Mouse (Mus musculus) limb, embryonic 11.5 days (tissue): ENCODE measurements around the gene Ror2. TPM values are rescaled to one million over a fixed set of nuclear protein-coding genes. Genes with fewer than 3 reads are reported as not detected.

Source experiments
- ATAC-seq: fragments of 200-750 bp; cut with Nextera tagmentation; 2 replicates; pipeline ENCODE4 v1.8.0; 2017; ENCODE audit warnings: low read depth; ENCODE audit not compliant: insufficient number of reproducible peaks, low FRiP score, low TSS enrichment
- DNase-seq: peaks from one replicate; pipeline ENCODE4 v3.0.0-alpha.2; 2015; ENCODE audit warnings: low spot score
- H3K27ac ChIP-seq: fragments of 300-500 bp; sonication (generic); replicated peaks from 2 replicates; pipeline ENCODE4 v1.5.1; 2014; ENCODE audit warnings: low read depth, mild to moderate bottlenecking, low read length
- H3K27me3 ChIP-seq: fragments of 300-500 bp; sonication (generic); 2 replicates; pipeline ENCODE4 v1.6.1; 2014; ENCODE audit warnings: mild to moderate bottlenecking, low read length, mixed read lengths; ENCODE audit not compliant: control insufficient read depth, insufficient read depth
- H3K36me3 ChIP-seq: fragments of 300-500 bp; sonication (generic); 2 replicates; pipeline ENCODE4 v1.6.1; 2014; ENCODE audit warnings: mild to moderate bottlenecking, low read length, moderate library complexity, mixed read lengths; ENCODE audit not compliant: control insufficient read depth, insufficient read depth
- H3K4me1 ChIP-seq: fragments of 300-500 bp; sonication (generic); 2 replicates; pipeline ENCODE4 v1.6.1; 2014; ENCODE audit warnings: low read length, mixed read lengths; ENCODE audit not compliant: control insufficient read depth, insufficient read depth
- H3K4me2 ChIP-seq: fragments of 300-500 bp; sonication (generic); 2 replicates; pipeline ENCODE4 v1.6.1; 2014; ENCODE audit warnings: low read depth, mild to moderate bottlenecking, moderate library complexity; ENCODE audit not compliant: severe bottlenecking
- H3K4me3 ChIP-seq: fragments of 300-500 bp; sonication (generic); 2 replicates; pipeline ENCODE4 v1.5.1; 2014; ENCODE audit warnings: low read depth, low read length
- H3K9ac ChIP-seq: fragments of 300-500 bp; sonication (generic); 2 replicates; pipeline ENCODE4 v1.6.1; 2014; ENCODE audit warnings: mild to moderate bottlenecking, low read length
- H3K9me3 ChIP-seq: fragments of 300-500 bp; sonication (generic); 2 replicates; pipeline ENCODE4 v1.6.1; 2016; ENCODE audit warnings: low read length; ENCODE audit not compliant: control insufficient read depth
- WGBS: fragments of 180-500 bp; shearing (Covaris S2); extraction: QIAGEN DNeasy Blood & Tissue Kit; methylation state at CpG from one replicate; pipeline ENCODE4 v1.1.7; 2014; 5-methylcytosine and 5-hydroxymethylcytosine counted together
- polyA plus RNA-seq: library from polyadenylated mRNA; unstranded; fragments of >200 nt; fragmentation: Nextera tagmentation; extraction: Ambion mirVana; gene quantifications from 2 replicates; pipeline ENCODE4 v1.2.1, GENCODE M21; 2014

Gene Ror2
- polyA plus RNA-seq, 1 experiment from 2014 or later: 17.8 TPM

GRCm38 (mm10) chr13:53191657-53192056 lies 94.3 kb downstream of the Ror2 start:
- Histone ChIP-seq H3K4me1 (peaks cover 72% of the 10 kb centered on the region), H3K4me3 (no peak overlapping the region), H3K9me3 (no peaks in the 10 kb centered on the region), H3K36me3 (no peaks in the 10 kb centered on the region), H3K27ac (peak overlapping the region; percentile 32; the same call in 1 of the 2 replicates), H3K9ac (no peak overlapping the region), H3K4me2 (no peak overlapping the region), H3K27me3 (no peaks in the 10 kb centered on the region)
- ATAC-seq: no peak
- 55% methylated on average over 7 of the region's 7 CpGs for WGBS
- DNase-seq: no peak

DNA sequence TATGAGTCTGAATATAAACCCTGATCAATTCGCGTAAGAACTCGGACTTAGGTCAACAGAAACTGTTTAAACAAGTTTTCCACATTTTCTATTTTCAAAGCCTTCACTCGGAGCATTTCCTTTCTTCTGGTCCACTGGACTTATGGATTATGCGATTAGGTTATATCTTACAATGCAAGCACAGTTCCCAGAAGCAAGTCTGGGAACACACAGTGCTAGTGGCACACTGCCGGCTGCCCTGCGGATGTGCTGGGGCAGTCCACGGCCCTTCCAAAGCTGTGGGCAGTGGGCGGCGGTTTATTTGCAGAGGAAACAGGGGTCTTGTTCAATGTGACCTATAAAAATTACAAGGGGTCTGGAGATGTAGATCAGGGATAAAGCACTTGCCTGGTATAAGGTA lies 97.0 kb downstream of the Ror2 start:
- no peak for DNase-seq
- 48% methylated on average over 10 of the region's 10 CpGs for WGBS
- peaks cover 54% of the 10 kb centered on the region for H3K4me1 ChIP-seq

GRCm38 (mm10) chr13:53184858-53185257 lies 101.1 kb downstream of the Ror2 start:
- Histone ChIP-seq H3K27me3 (no peaks in the 10 kb centered on the region), H3K4me3 (no peak overlapping the region), H3K27ac (no peak overlapping the region), H3K9ac (no peak overlapping the region), H3K4me2 (no peak overlapping the region), H3K36me3 (no peaks in the 10 kb centered on the region), H3K9me3 (no peaks in the 10 kb centered on the region), H3K4me1 (peaks cover 59% of the 10 kb centered on the region)
- no peak for ATAC-seq
- 92% methylated on average over 1 of the region's 1 CpGs for whole genome bisulfite sequencing
- no peak for DNase-seq

More for the DNA sequence above, 97.0 kb downstream of the Ror2 start:
- Histone ChIP-seq H3K4me3 (no peak overlapping the region), H3K9ac (no peak overlapping the region), H3K36me3 (no peaks in the 10 kb centered on the region), H3K4me2 (no peak overlapping the region), H3K27ac (peak overlapping the region; percentile 22; the same call in 1 of the 2 replicates), H3K27me3 (no peaks in the 10 kb centered on the region), H3K9me3 (no peaks in the 10 kb centered on the region)
- no peak for ATAC-seq

DNA sequence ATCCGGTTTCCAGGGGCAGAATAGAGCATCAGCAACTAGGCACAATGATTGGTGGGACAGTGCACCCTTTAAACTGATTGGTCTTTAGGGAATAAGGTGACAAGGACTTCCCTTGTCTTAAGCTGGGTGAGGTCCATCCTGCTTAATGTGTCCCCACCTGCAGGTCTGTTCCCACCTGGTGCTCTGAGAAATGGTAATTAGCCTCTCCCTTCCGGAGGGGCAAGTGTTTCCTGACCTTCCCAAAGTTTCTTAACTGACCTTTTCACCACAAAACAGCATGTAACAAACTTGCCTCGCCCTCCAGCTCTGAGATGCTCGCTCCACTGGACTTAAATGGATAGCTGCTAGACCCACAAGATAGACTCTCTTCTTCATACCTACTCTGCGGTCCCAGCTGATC lies 101.8 kb downstream of the Ror2 start:
- Histone ChIP-seq H3K4me2 (no peak overlapping the region), H3K4me1 (peaks cover 61% of the 10 kb centered on the region), H3K9ac (no peak overlapping the region), H3K4me3 (no peak overlapping the region), H3K9me3 (no peaks in the 10 kb centered on the region), H3K27ac (peak overlapping the region; percentile 91), H3K27me3 (no peaks in the 10 kb centered on the region), H3K36me3 (no peaks in the 10 kb centered on the region)
- 28% methylated on average over 5 of the region's 5 CpGs for WGBS
- ATAC-seq: no peak
- DNase-seq: no peak

DNA sequence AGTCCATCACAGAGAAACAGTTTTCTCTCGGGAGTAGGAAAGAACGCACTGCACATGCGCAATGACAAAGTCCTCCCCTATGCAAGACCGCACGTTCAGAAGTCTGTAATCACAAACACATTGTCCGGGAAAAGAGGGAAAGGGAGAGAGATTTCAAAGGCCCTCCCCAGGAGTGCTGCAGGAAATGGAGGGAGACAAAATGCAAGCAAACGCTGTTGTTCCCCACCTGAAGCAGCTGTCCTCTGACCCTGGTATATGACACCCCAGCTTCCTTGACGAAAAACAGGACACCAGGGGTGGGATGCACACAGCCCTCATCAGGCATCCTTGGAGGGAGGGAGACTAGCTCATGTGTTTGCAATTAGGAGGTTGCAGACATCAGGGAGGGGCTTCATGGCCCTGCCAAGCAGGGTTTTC lies 102.8 kb downstream of the Ror2 start:
- peaks cover 63% of the 10 kb centered on the region for H3K4me1 ChIP-seq
- peak overlapping the region; percentile 91 for H3K27ac ChIP-seq
- no peaks in the 10 kb centered on the region for H3K9me3 ChIP-seq
- H3K36me3 ChIP-seq: no peaks in the 10 kb centered on the region
- no peak overlapping the region for H3K4me3 ChIP-seq
- H3K9ac ChIP-seq: peak overlapping the region; percentile 34; the same call in 1 of the 2 replicates
- peak; percentile 75 for ATAC-seq
- DNase-seq: peak; percentile 85
- WGBS: 2% methylated on average over 8 of the region's 8 CpGs
- peak overlapping the region; percentile 36 for H3K4me2 ChIP-seq
- no peaks in the 10 kb centered on the region for H3K27me3 ChIP-seq

DNA sequence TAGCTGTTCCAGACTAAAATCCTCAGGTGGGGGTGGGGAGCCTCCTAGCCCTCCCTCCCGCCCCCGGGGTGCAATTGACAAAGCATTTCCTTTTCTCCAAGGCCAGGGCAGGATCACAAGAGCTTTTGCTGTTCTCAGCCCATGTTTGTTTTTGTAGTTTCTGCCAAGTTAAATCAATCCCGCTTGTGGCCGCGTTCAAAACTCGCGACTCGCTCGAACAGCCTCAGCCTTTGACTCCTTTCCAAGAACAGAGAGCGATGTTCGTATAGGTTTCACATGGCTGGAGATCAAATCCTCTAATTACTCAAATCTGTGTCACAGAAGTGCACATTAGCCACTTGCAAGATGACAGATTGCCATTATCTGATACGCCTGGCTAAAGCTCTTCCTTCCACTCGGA lies 107.3 kb downstream of the Ror2 start:
- Histone ChIP-seq H3K27ac (peak overlapping the region; percentile 77), H3K9me3 (no peaks in the 10 kb centered on the region), H3K27me3 (no peaks in the 10 kb centered on the region), H3K4me2 (peak overlapping the region; percentile 24), H3K4me3 (no peak overlapping the region), H3K9ac (peak overlapping the region; percentile 2; the same call in 1 of the 2 replicates), H3K36me3 (no peaks in the 10 kb centered on the region), H3K4me1 (peaks cover 74% of the 10 kb centered on the region)
- 3% methylated on average over 13 of the region's 13 CpGs for WGBS
- peak; percentile 72 for DNase-seq
- no peak for ATAC-seq

- no peak for ATAC-seq
- Histone ChIP-seq H3K27me3 (no peaks in the 10 kb centered on the region), H3K27ac (0 out of 2 replicates have a peak overlapping the region, but pooled peaks have one; percentile 32), H3K9ac (no peak overlapping the region), H3K4me3 (no peak overlapping the region), H3K4me1 (peaks cover 75% of the 10 kb centered on the region), H3K9me3 (no peaks in the 10 kb centered on the region), H3K36me3 (no peaks in the 10 kb centered on the region), H3K4me2 (peak overlapping the region; percentile 24)
- WGBS: 34% methylated on average over 4 of the region's 4 CpGs
- no peak for DNase-seq
Observed at GRCm38 (mm10) chr13:53178171-53178570, 107.8 kb downstream of the Ror2 start.

- Histone ChIP-seq H3K9ac (no peak overlapping the region), H3K27me3 (no peaks in the 10 kb centered on the region), H3K4me3 (no peak overlapping the region), H3K9me3 (no peaks in the 10 kb centered on the region), H3K4me2 (no peak overlapping the region), H3K36me3 (no peaks in the 10 kb centered on the region), H3K27ac (no peak overlapping the region), H3K4me1 (peaks cover 68% of the 10 kb centered on the region)
- WGBS: 36% methylated on average over 7 of the region's 7 CpGs
- ATAC-seq (no peak), DNase-seq (no peak)
Observed at GRCm38 (mm10) chr13:53177424-53177718, 108.6 kb downstream of the Ror2 start.

DNA sequence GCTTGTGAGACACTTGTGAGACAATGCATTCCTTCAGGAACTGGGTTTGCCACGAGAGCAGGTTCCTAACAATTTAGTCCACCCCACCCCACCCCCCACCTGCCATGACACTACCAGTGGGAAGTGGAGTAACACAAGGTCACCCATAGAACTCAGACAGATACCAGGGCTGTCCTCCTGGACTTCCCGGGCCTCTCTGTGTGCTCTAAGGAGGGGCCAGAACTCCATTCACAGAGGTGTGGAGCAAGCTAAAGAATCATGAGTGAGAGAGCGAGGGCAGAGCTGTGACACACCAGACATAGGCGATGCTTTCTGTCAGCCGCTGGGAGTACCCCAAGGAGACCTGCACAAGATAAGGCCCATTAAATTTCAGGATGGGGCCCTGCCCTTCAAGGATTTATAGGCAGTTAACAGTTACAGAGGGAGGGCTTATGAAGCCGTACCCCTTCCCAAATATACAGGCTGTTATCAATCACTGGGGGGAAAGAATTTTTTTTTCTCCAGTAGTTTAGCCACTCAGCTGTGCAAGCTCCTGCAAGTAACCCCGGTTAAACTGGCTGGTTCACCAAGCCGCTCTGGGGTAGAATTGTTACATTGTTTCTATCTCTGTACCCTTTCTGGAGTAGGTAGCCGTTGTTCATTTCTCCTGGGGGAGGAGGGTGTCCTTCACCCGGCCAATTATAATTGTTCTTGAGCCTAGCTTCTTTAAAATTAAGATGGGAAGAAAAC lies 109.1 kb downstream of the Ror2 start:
- Histone ChIP-seq H3K9ac (no peak overlapping the region), H3K27me3 (no peaks in the 10 kb centered on the region), H3K4me1 (peaks cover 67% of the 10 kb centered on the region), H3K9me3 (no peaks in the 10 kb centered on the region), H3K4me2 (no peak overlapping the region), H3K36me3 (no peaks in the 10 kb centered on the region), H3K4me3 (no peak overlapping the region), H3K27ac (no peak overlapping the region)
- WGBS: 32% methylated on average over 10 of the region's 10 CpGs
- ATAC-seq (no peak), DNase-seq (no peak)
